Mouse (Mus musculus) hindbrain, embryonic 14.5 days (tissue): ENCODE data around the gene Gas2. TPM values are rescaled to one million over a fixed set of nuclear protein-coding genes. Genes with fewer than 3 reads are reported as not detected.
A peak's percentile ranks its signal among the peaks of the same experiment; 100 is the strongest.

Source experiments
- ATAC-seq: fragments of 200-750 bp; cut with Nextera tagmentation; 2 replicates; pipeline ENCODE4 v1.8.0; 2017; ENCODE audit warnings: moderate number of reproducible peaks, mild to moderate bottlenecking, moderate TSS enrichment, moderate library complexity; ENCODE audit not compliant: low FRiP score
- DNase-seq: peaks from one replicate; pipeline ENCODE4 v3.0.0-alpha.2; 2015; ENCODE audit warnings: low spot score
- H3K27ac ChIP-seq: fragments of 300-500 bp; sonication (generic); 2 replicates; pipeline ENCODE4 v1.5.1; 2014; ENCODE audit warnings: mild to moderate bottlenecking, moderate library complexity
- H3K27me3 ChIP-seq: fragments of 300-500 bp; sonication (generic); 2 replicates; pipeline ENCODE4 v1.6.1; 2014; ENCODE audit warnings: mild to moderate bottlenecking, low read length, mixed read lengths; ENCODE audit not compliant: control insufficient read depth, insufficient read depth
- H3K36me3 ChIP-seq: fragments of 300-500 bp; sonication (generic); replicated peaks from 2 replicates; pipeline ENCODE4 v1.6.1; 2014; ENCODE audit not compliant: control insufficient read depth, insufficient read depth
- H3K4me1 ChIP-seq: fragments of 300-500 bp; sonication (generic); replicated peaks from 2 replicates; pipeline ENCODE4 v1.6.1; 2014; ENCODE audit warnings: antibody characterized with exemption, low read length, mixed read lengths; ENCODE audit not compliant: control insufficient read depth, insufficient read depth
- H3K4me2 ChIP-seq: fragments of 300-500 bp; sonication (generic); replicated peaks from 2 replicates; pipeline ENCODE4 v1.6.1; 2014; ENCODE audit warnings: mild to moderate bottlenecking, moderate library complexity
- H3K4me3 ChIP-seq: fragments of 300-500 bp; sonication (generic); replicated peaks from 2 replicates; pipeline ENCODE4 v1.5.1; 2014; ENCODE audit warnings: mild to moderate bottlenecking, low read length
- H3K9ac ChIP-seq: fragments of 300-500 bp; sonication (generic); 2 replicates; pipeline ENCODE4 v1.6.1; 2014
- H3K9me3 ChIP-seq: fragments of 300-500 bp; sonication (generic); 2 replicates; pipeline ENCODE4 v1.6.1; 2016; ENCODE audit warnings: low read length; ENCODE audit not compliant: control insufficient read depth
- WGBS: fragments of 180-500 bp; shearing (Covaris S2); extraction: QIAGEN DNeasy Blood & Tissue Kit; methylation state at CpG from one replicate; pipeline ENCODE4 v1.1.7; 2014; 5-methylcytosine and 5-hydroxymethylcytosine counted together
- polyA plus RNA-seq: library from polyadenylated mRNA; unstranded; fragments of >200 nt; fragmentation: Nextera tagmentation; extraction: Ambion mirVana; gene quantifications from 2 replicates; pipeline ENCODE4 v1.2.1, GENCODE M21; 2014

The Gas2 gene
- 14.3 and 14.4 TPM in 2 replicates for polyA plus RNA-seq

GRCm38 (mm10) chr7:51861250-51862096, at the start of gene Gas2:
TSS of gene Gas2 (plus strand) at chr7:51862015.
- DNase-seq (peak; percentile 90), ATAC-seq (peak; percentile 89)
- H3K4me2 ChIP-seq: peak within 1 kb of the TSS; percentile 90
- 8% methylated on average over 89 of the region's 105 CpGs for whole genome bisulfite sequencing
- H3K4me3 ChIP-seq: peak within 1 kb of the TSS; percentile 82
- no peaks in the 10 kb centered on the region for H3K36me3 ChIP-seq
- H3K27ac ChIP-seq: peak within 1 kb of the TSS; percentile 99
- no peaks in the 10 kb centered on the region for H3K27me3 ChIP-seq
- H3K9me3 ChIP-seq: no peaks in the 10 kb centered on the region
- peak within 1 kb of the TSS; percentile 81 for H3K9ac ChIP-seq
- H3K4me1 ChIP-seq: peaks cover 20% of the 10 kb centered on the region

GRCm38 (mm10) chr7:51815473-51816282, 46.1 kb upstream of the Gas2 start:
- H3K36me3 ChIP-seq: no peaks in the 10 kb centered on the region
- 54% methylated on average over 4 of the region's 4 CpGs for WGBS
- peak overlapping the region; percentile 32 for H3K27ac ChIP-seq
- peak; percentile 77 for DNase-seq
- H3K9ac ChIP-seq: no peak overlapping the region
- H3K4me2 ChIP-seq: no peak overlapping the region
- H3K4me3 ChIP-seq: no peak overlapping the region
- no peaks in the 10 kb centered on the region for H3K4me1 ChIP-seq
- ATAC-seq: peak; percentile 86; the same call in 1 of the 2 replicates
- no peaks in the 10 kb centered on the region for H3K9me3 ChIP-seq
- no peaks in the 10 kb centered on the region for H3K27me3 ChIP-seq

GRCm38 (mm10) chr7:51816283-51816839, 45.5 kb upstream of the Gas2 start:
- 64% methylated on average over 3 of the region's 3 CpGs for WGBS
- Histone ChIP-seq H3K36me3 (no peaks in the 10 kb centered on the region), H3K9me3 (no peaks in the 10 kb centered on the region), H3K4me3 (no peak overlapping the region), H3K27ac (no peak overlapping the region; the same call in 1 of the 2 replicates), H3K4me2 (no peak overlapping the region), H3K27me3 (no peaks in the 10 kb centered on the region), H3K4me1 (no peaks in the 10 kb centered on the region), H3K9ac (no peak overlapping the region)
- DNase-seq (no peak), ATAC-seq (0 out of 2 replicates have a peak, but pooled peaks have one; percentile 34)

- Histone ChIP-seq H3K36me3 (no peaks in the 10 kb centered on the region), H3K4me3 (no peak overlapping the region), H3K9me3 (no peaks in the 10 kb centered on the region), H3K4me2 (no peak overlapping the region), H3K9ac (no peak overlapping the region), H3K4me1 (no peaks in the 10 kb centered on the region), H3K27ac (no peak overlapping the region), H3K27me3 (no peaks in the 10 kb centered on the region)
- DNase-seq: no peak
- WGBS: 75% methylated on average over 3 of the region's 3 CpGs
- no peak for ATAC-seq
Measured at GRCm38 (mm10) chr7:51818251-51818974, 43.4 kb upstream of the Gas2 start.

- Histone ChIP-seq H3K27me3 (no peaks in the 10 kb centered on the region), H3K4me1 (no peaks in the 10 kb centered on the region), H3K4me2 (no peak overlapping the region), H3K27ac (no peak overlapping the region), H3K9me3 (no peaks in the 10 kb centered on the region), H3K4me3 (no peak overlapping the region), H3K36me3 (no peaks in the 10 kb centered on the region), H3K9ac (no peak overlapping the region)
- 91% methylated on average over 1 of the region's 1 CpGs for WGBS
- ATAC-seq: no peak
- DNase-seq: no peak
Measured at GRCm38 (mm10) chr7:51819891-51820290, 41.9 kb upstream of the Gas2 start.

GRCm38 (mm10) chr7:51821467-51821866, 40.3 kb upstream of the Gas2 start:
- Histone ChIP-seq H3K36me3 (no peaks in the 10 kb centered on the region), H3K27ac (no peak overlapping the region), H3K9ac (no peak overlapping the region), H3K27me3 (no peaks in the 10 kb centered on the region), H3K4me2 (no peak overlapping the region), H3K4me1 (no peaks in the 10 kb centered on the region), H3K4me3 (no peak overlapping the region), H3K9me3 (no peaks in the 10 kb centered on the region)
- 56% methylated on average over 2 of the region's 2 CpGs for WGBS
- ATAC-seq (no peak), DNase-seq (no peak)

GRCm38 (mm10) chr7:51823562-51824338, 38.1 kb upstream of the Gas2 start:
- H3K27ac ChIP-seq: peak overlapping the region; percentile 54; the same call in 1 of the 2 replicates
- H3K4me1 ChIP-seq: no peaks in the 10 kb centered on the region
- H3K36me3 ChIP-seq: no peaks in the 10 kb centered on the region
- 0 out of 2 replicates have a peak, but pooled peaks have one; percentile 46 for ATAC-seq
- no peak overlapping the region for H3K9ac ChIP-seq
- no peaks in the 10 kb centered on the region for H3K9me3 ChIP-seq
- H3K27me3 ChIP-seq: no peaks in the 10 kb centered on the region
- DNase-seq: no peak
- no peak overlapping the region for H3K4me3 ChIP-seq
- no peak overlapping the region for H3K4me2 ChIP-seq
- 51% methylated on average over 7 of the region's 7 CpGs for WGBS

GRCm38 (mm10) chr7:51831917-51832316, 29.9 kb upstream of the Gas2 start:
- Histone ChIP-seq H3K4me2 (peak overlapping the region; percentile 38), H3K27me3 (no peaks in the 10 kb centered on the region), H3K4me3 (no peak overlapping the region), H3K36me3 (no peaks in the 10 kb centered on the region), H3K4me1 (peaks cover 9% of the 10 kb centered on the region), H3K27ac (peak overlapping the region; percentile 67), H3K9me3 (no peaks in the 10 kb centered on the region), H3K9ac (no peak overlapping the region; the same call in 1 of the 2 replicates)
- DNase-seq (peak; percentile 77), ATAC-seq (peak; percentile 88)
- 14% methylated on average over 7 of the region's 7 CpGs for WGBS
